ENCODE assay signal across 8 mouse cellular contexts in genomic region chr10:80940320-80940987, GRCm38 (mm10). TPM values are rescaled to one million over a fixed set of nuclear protein-coding genes. Genes with fewer than 3 reads are reported as not detected.
DNase-seq lines count a peak whose midpoint lies in the region; ATAC-seq and TF ChIP-seq lines count a peak whose summit lies in the region.

No protein-coding gene starts in this region.

- no peak overlapping the region for H3K4me3 ChIP-seq in heart, adult 2 months
- H3K4me3 ChIP-seq in lung, postnatal 0 days (ENCODE audit: low read depth, low read length): no peak overlapping the region
- no peak overlapping the region for H3K4me3 ChIP-seq in testis, adult 2 months (ENCODE audit: control insufficient read depth, low read depth, low read length)

- peak; percentile 59 for ATAC-seq in lung, postnatal 0 days

- H3K79me2 ChIP-seq in heart, adult 2 months (replicated peaks; ENCODE audit: control insufficient read depth, insufficient read depth, low read length): no peaks in the 10 kb centered on the region

- TF ChIP-seq EP300 in heart, adult 2 months (IDR thresholded peaks at IDR 0.05; ENCODE audit: insufficient read depth, low read depth, low read length): peak; percentile 72
- 0 out of 2 replicates have a peak, but pooled peaks have one; percentile 27 for TF ChIP-seq EP300 in lung, postnatal 0 days (IDR thresholded peaks at IDR 0.05)

- H3K9me3 ChIP-seq in lung, postnatal 0 days (ENCODE audit: low read length): no peaks in the 10 kb centered on the region

- peaks cover 31% of the 10 kb centered on the region for H3K4me1 ChIP-seq in heart, adult 2 months (ENCODE audit: control insufficient read depth, insufficient read depth, low read length)
- peaks cover 53% of the 10 kb centered on the region for H3K4me1 ChIP-seq in lung, postnatal 0 days (ENCODE audit: insufficient read depth, low read depth, low read length)
- peaks cover 18% of the 10 kb centered on the region for H3K4me1 ChIP-seq in testis, adult 2 months (ENCODE audit: control insufficient read depth, insufficient read depth, low read length)

- TF ChIP-seq POLR2A in heart, adult 2 months (IDR thresholded peaks at IDR 0.05; ENCODE audit: insufficient read depth, low read depth, low read length): no peak; the same call in 1 of the 2 replicates
- TF ChIP-seq POLR2A in testis, adult 2 months (IDR thresholded peaks at IDR 0.05; ENCODE audit: control insufficient read depth, low read depth, low read length): no peak

- H3K27me3 ChIP-seq in heart, adult 2 months (ENCODE audit: control insufficient read depth, insufficient read depth, low read length): no peaks in the 10 kb centered on the region
- H3K27me3 ChIP-seq in lung, postnatal 0 days (replicated peaks; ENCODE audit: insufficient read depth, low read length): no peaks in the 10 kb centered on the region
- H3K27me3 ChIP-seq in testis, adult 2 months (ENCODE audit: control insufficient read depth, insufficient read depth, low read length): no peaks in the 10 kb centered on the region

- peak overlapping the region; percentile 62 for H3K4me2 ChIP-seq in lung, postnatal 0 days (replicated peaks; ENCODE audit: low read depth, low read length)

- DNase-seq in Muller cell, postnatal 12 days (ENCODE audit: inconsistent ontology term): peak; percentile 87
- DNase-seq in brain, adult 2 months (ENCODE audit: low read depth, low spot score): peak; percentile 48
- DNase-seq in heart, adult 2 months: peak; percentile 74 to 88
- peak; percentile 77 for DNase-seq in kidney, adult 18-20 months
- DNase-seq in lung, postnatal 0 days (ENCODE audit: low spot score): peak; percentile 92
- no peak for DNase-seq in right cerebral cortex, postnatal 25 days
- DNase-seq in cerebellum, adult 11 months: no peak

- peak overlapping the region; percentile 92 for H3K27ac ChIP-seq in heart, adult 2 months
- H3K27ac ChIP-seq in lung, postnatal 0 days (ENCODE audit: low read length): peak overlapping the region; percentile 73
- 0 out of 2 replicates have a peak overlapping the region, but pooled peaks have one; percentile 39 for H3K27ac ChIP-seq in testis, adult 2 months (ENCODE audit: control insufficient read depth, insufficient read depth, low read depth, low read length)

- no peak for TF ChIP-seq CTCF in heart, adult 2 months (IDR thresholded peaks at IDR 0.05)
- no peak for TF ChIP-seq CTCF in lung, postnatal 0 days (IDR thresholded peaks at IDR 0.05)
- TF ChIP-seq CTCF in testis, adult 2 months (IDR thresholded peaks at IDR 0.05; ENCODE audit: control insufficient read depth, insufficient read depth, insufficient replicate concordance, low read depth, low read length): no peak

- intact Hi-C loops in heart, adult 2 months (cut with DNase I): no loop called here

- H3K9ac ChIP-seq in heart, adult 2 months (ENCODE audit: low read depth, low read length): peak overlapping the region; percentile 53; the same call in 1 of the 2 replicates
- H3K9ac ChIP-seq in lung, postnatal 0 days (replicated peaks; ENCODE audit: low read depth): no peak overlapping the region

- H3K36me3 ChIP-seq in heart, adult 2 months (ENCODE audit: control insufficient read depth, insufficient read depth, low read length): no peaks in the 10 kb centered on the region
- no peaks in the 10 kb centered on the region for H3K36me3 ChIP-seq in lung, postnatal 0 days (ENCODE audit: insufficient read depth, low read length)
- no peaks in the 10 kb centered on the region for H3K36me3 ChIP-seq in testis, adult 2 months (ENCODE audit: control insufficient read depth, insufficient read depth, low read length)

- WGBS in heart, adult 2 months: 12% methylated on average over 8 of the region's 8 CpGs
- 14% methylated on average over 8 of the region's 8 CpGs for WGBS in lung, postnatal 0 days

RNA-seq across cellular contexts. Expression of gene Gadd45b, which starts 10.6 kb away (rescaled TPM):
- 10 to 100 TPM; 10.9 to 13.9 TPM for total RNA-seq in heart, adult 2 months (2021)
- polyA plus RNA-seq in heart, adult 2 months (2012; rRNA removed): 10.0 and 10.1 TPM in 2 replicates
- polyA plus RNA-seq in lung, postnatal 0 days (2015; fragmentation: Nextera tagmentation; extraction: Ambion mirVana): 131 and 145 TPM in 2 replicates
- polyA plus RNA-seq in testis, adult 2 months (2012; rRNA removed): 7.8 and 9.1 TPM in 2 replicates

RNA-seq across cellular contexts. Expression of gene Lmnb2, which starts 22.4 kb away (rescaled TPM):
- 1 to 10 TPM; 3.6 to 5.4 TPM for total RNA-seq in heart, adult 2 months (2021)
- polyA plus RNA-seq in heart, adult 2 months (2012; rRNA removed): 5.4 and 7.4 TPM in 2 replicates
- polyA plus RNA-seq in lung, postnatal 0 days (2015; fragmentation: Nextera tagmentation; extraction: Ambion mirVana): 6.9 and 7.3 TPM in 2 replicates
- 177 TPM in 2 replicates for polyA plus RNA-seq in testis, adult 2 months (2012; rRNA removed)

RNA-seq across cellular contexts. Expression of gene Timm13, which starts 39.7 kb away (rescaled TPM):
- total RNA-seq in heart, adult 2 months (2021): 100 to 1,000 TPM; 126 to 133 TPM
- polyA plus RNA-seq in heart, adult 2 months (2012; rRNA removed): 151 and 188 TPM in 2 replicates
- 211 and 233 TPM in 2 replicates for polyA plus RNA-seq in lung, postnatal 0 days (2015; fragmentation: Nextera tagmentation; extraction: Ambion mirVana)
- 76.7 and 104 TPM in 2 replicates for polyA plus RNA-seq in testis, adult 2 months (2012; rRNA removed)

Comparison
In these comparisons a context has a peak if more than half of its experiments do, and no peak if none do; other contexts are left out.
1. DNase-seq: peak in Muller cell, postnatal 12 days (single experiment), brain, adult 2 months (single experiment), heart, adult 2 months (2 of 2), kidney, adult 18-20 months (single experiment) and lung, postnatal 0 days (single experiment); none in right cerebral cortex, postnatal 25 days (single experiment) and cerebellum, adult 11 months (single experiment).
2. H3K27ac ChIP-seq: peak in every context shown above with its lines; median percentile 92 in heart, adult 2 months; 73 in lung, postnatal 0 days; 39 in testis, adult 2 months.
3. RNA of gene Gadd45b, which starts 10.6 kb away (polyA plus RNA-seq): 131 to 145 TPM in lung, postnatal 0 days; 10.0 to 10.1 TPM in heart, adult 2 months and 7.8 to 9.1 TPM in testis, adult 2 months; every median in the first group is over 10 times any median in the second.
4. RNA of gene Lmnb2, which starts 22.4 kb away (polyA plus RNA-seq): 177 TPM in testis, adult 2 months; 6.9 to 7.3 TPM in lung, postnatal 0 days and 5.4 to 7.4 TPM in heart, adult 2 months; every median in the first group is over 10 times any median in the second.